Mouse (Mus musculus): ENCODE measurements at regions not wholly inside any gene's neighbourhood (a gene's known extent, or its start where the extent isn't known, plus 50 kb on each side); places are given as distances from the start of the nearest gene placed in this dataset.

- no peak for TF ChIP-seq CTCF (IDR thresholded peaks at IDR 0.05; ENCODE audit: control insufficient read depth, insufficient read depth, low read length)
- TF ChIP-seq POLR2A (IDR thresholded peaks at IDR 0.05; ENCODE audit: borderline replicate concordance, control insufficient read depth, low read depth, low read length), result no peak
These were observed 175.5 kb downstream of the Cdc5l start for GRCm38 (mm10) chr17:45258007-45258406.

All from bone marrow, adult 2 months (tissue).